ENCODE assay signal across 1 mouse cellular context in the genomic region with DNA sequence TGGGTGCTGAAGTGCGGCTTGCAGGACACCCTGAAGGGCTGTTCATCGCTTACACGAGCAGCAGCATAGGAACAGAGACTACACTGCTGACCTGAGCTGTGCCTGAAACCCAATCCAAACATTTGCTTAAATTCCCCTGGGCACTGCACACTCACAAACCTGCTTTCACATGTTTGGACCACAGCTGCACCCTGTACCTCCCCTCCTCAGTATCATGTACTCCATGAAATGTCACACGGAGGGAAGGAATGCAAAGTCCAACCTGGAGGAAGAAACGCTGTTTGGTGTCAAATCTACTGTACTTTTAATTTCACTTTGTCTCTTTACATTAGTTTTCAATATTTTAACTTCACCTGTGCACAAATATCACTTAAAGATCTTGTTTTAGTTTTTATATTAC.
TF ChIP-seq lines count a peak whose summit lies in the region.

No protein-coding gene starts in this region.

TF ChIP-seq in CH12.LX, 34 proteins besides CTCF, POLR2A, EP300 and RAD21:
- no peak for TF ChIP-seq MYC (IDR thresholded peaks at IDR 0.05; ENCODE audit: low read depth, low read length)
